Mouse (Mus musculus): Measurements from ENCODE around the gene Ctbp2. TPM values are rescaled to one million over a fixed set of nuclear protein-coding genes. Genes with fewer than 3 reads are reported as not detected.

Gene Ctbp2
- total RNA-seq, 1 experiment: 241 TPM

DNA sequence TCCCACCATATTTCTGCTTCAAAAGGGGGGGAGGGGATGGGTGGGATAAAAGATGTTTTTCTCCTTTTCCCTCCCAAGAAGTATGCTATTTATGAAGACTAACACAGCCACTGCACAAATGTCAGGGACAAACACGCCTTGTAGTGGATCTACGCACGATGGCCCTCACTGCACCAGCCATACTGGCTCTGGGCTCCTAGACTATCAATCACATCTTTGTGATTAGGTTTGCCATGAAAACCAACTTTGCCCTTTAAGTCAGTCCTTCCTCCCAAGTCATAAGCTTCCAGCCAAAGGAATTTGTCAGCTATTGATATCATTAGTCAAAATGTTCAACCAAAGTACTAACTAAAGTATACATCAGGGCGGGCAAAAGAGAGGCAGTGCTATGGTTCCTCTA, 96.2 kb downstream of the Ctbp2 start:
- Histone ChIP-seq H3K4me1 (ENCODE audit: control insufficient read depth in 2 of 2, insufficient read depth in 2 of 2, low read length in 2 of 2, poor library complexity in 1 of 2) (peaks cover 3 to 28% of the 10 kb centered on the region in 2 experiments), H3K27ac (ENCODE audit: insufficient read depth, low read depth, low read length, poor library complexity, severe bottlenecking) (no peak overlapping the region), H3K9me3 (ENCODE audit: control insufficient read depth, insufficient read depth, low read depth, low read length) (no peaks in the 10 kb centered on the region), H3K36me3 (ENCODE audit: control insufficient read depth, insufficient read depth, low read length, poor library complexity, severe bottlenecking) (peaks cover 31% of the 10 kb centered on the region), H3K4me3 (ENCODE audit: insufficient read depth in 1 of 2, low read depth in 1 of 2, low read length in 2 of 2, poor library complexity in 1 of 2, severe bottlenecking in 1 of 2) (no peak overlapping the region), H3K9ac (ENCODE audit: insufficient read depth, low read depth, low read length, poor library complexity, severe bottlenecking) (no peak overlapping the region)
- DNase-seq (ENCODE audit: low read depth, low spot score): no peak
- in situ Hi-C loops (cut with MboI; ENCODE audit: low sequenced_read_pairs in 2 of 2, unreplicated experiment in 2 of 2): no loop called here
- no peak for TF ChIP-seq HCFC1 (IDR thresholded peaks at IDR 0.05; ENCODE audit: borderline replicate concordance, insufficient read depth, low read length)
- TF ChIP-seq ZNF384 (IDR thresholded peaks at IDR 0.05; ENCODE audit: low read depth, low read length): no peak
- no peak for TF ChIP-seq CHD2 (IDR thresholded peaks at IDR 0.05; ENCODE audit: low read depth, low read length)
- TF ChIP-seq MAFK (IDR thresholded peaks at IDR 0.05; ENCODE audit: insufficient read depth, low read depth, low read length): no peak
- no peak for TF ChIP-seq ZC3H11A (IDR thresholded peaks at IDR 0.05; ENCODE audit: borderline replicate concordance, low read depth, low read length)

DNA sequence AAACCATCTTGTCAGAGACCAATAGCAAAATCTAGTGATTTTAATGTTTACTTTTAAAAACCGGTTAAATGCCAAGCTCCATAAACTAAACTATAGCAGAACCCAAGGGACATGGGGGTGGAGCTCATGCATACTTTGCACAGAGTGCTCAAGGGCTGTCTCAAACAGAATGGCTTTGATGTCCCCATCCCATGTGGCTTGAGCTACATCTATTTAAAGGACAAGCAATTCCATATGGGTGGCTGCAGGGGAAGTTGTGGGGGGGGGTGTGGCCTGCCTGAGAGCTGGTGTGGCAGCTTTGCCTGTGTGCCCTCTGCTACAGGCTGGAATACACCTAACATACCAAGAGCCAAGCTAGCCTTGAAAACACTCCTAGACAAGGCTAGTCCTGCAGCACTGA, 99.5 kb downstream of the Ctbp2 start:
- H3K9me3 ChIP-seq (ENCODE audit: control insufficient read depth, insufficient read depth, low read depth, low read length): no peaks in the 10 kb centered on the region
- no peak overlapping the region for H3K9ac ChIP-seq (ENCODE audit: insufficient read depth, low read depth, low read length, poor library complexity, severe bottlenecking)
- TF ChIP-seq ZC3H11A (IDR thresholded peaks at IDR 0.05; ENCODE audit: borderline replicate concordance, low read depth, low read length) (no peak), ZNF384 (IDR thresholded peaks at IDR 0.05; ENCODE audit: low read depth, low read length) (no peak), MAFK (IDR thresholded peaks at IDR 0.05; ENCODE audit: insufficient read depth, low read depth, low read length) (no peak), HCFC1 (IDR thresholded peaks at IDR 0.05; ENCODE audit: borderline replicate concordance, insufficient read depth, low read length) (no peak)
- peaks cover 36% of the 10 kb centered on the region for H3K36me3 ChIP-seq (ENCODE audit: control insufficient read depth, insufficient read depth, low read length, poor library complexity, severe bottlenecking)
- H3K27ac ChIP-seq (ENCODE audit: insufficient read depth, low read depth, low read length, poor library complexity, severe bottlenecking): no peak overlapping the region
- in situ Hi-C loops (cut with MboI; ENCODE audit: low sequenced_read_pairs in 2 of 2, unreplicated experiment in 2 of 2): no loop called here
- no peak overlapping the region for H3K4me3 ChIP-seq (ENCODE audit: insufficient read depth in 1 of 2, low read depth in 1 of 2, low read length in 2 of 2, poor library complexity in 1 of 2, severe bottlenecking in 1 of 2)
- no peak for DNase-seq (ENCODE audit: low read depth, low spot score)
- H3K4me1 ChIP-seq (ENCODE audit: control insufficient read depth in 2 of 2, insufficient read depth in 2 of 2, low read length in 2 of 2, poor library complexity in 1 of 2): peaks cover 4 to 36% of the 10 kb centered on the region in 2 experiments

DNA sequence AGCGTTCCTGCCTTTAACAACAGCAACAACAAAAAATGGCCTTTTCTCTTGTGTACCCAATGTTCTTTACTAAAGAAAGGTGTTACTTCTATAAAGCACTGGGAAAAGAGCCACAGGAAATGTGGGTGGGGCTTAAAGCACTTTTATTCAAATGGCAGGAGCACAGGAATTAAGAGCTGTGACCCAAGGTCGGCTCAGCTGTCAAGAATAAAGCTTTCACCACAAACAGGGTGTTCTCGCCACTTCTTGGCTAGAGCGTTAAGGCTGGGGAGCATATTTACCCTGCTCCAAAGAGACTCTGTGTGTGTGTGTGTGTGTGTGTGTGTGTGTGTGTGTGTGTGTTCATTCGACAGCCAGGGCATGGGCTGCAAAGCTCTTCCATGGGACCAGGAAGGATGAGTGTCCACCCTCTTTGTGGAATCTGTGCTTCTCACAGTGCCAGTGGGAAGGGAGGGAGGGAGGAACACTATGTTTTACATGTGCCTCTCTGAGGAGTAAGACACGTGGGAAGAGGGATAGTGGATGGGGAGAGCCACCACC, 104.6 kb downstream of the Ctbp2 start:
- no peak overlapping the region for H3K9ac ChIP-seq (ENCODE audit: insufficient read depth, low read depth, low read length, poor library complexity, severe bottlenecking)
- in situ Hi-C loops (cut with MboI; ENCODE audit: low sequenced_read_pairs in 2 of 2, unreplicated experiment in 2 of 2): no loop called here
- peaks cover 5 to 36% of the 10 kb centered on the region in 2 experiments for H3K4me1 ChIP-seq (ENCODE audit: control insufficient read depth in 2 of 2, insufficient read depth in 2 of 2, low read length in 2 of 2, poor library complexity in 1 of 2)
- no peak overlapping the region for H3K4me3 ChIP-seq (ENCODE audit: insufficient read depth in 1 of 2, low read depth in 1 of 2, low read length in 2 of 2, poor library complexity in 1 of 2, severe bottlenecking in 1 of 2)
- H3K27ac ChIP-seq (ENCODE audit: insufficient read depth, low read depth, low read length, poor library complexity, severe bottlenecking): no peak overlapping the region
- peaks cover 47% of the 10 kb centered on the region for H3K36me3 ChIP-seq (ENCODE audit: control insufficient read depth, insufficient read depth, low read length, poor library complexity, severe bottlenecking)
- H3K9me3 ChIP-seq (ENCODE audit: control insufficient read depth, insufficient read depth, low read depth, low read length): no peaks in the 10 kb centered on the region
- no peak for TF ChIP-seq MAFK (IDR thresholded peaks at IDR 0.05; ENCODE audit: insufficient read depth, low read depth, low read length)
- TF ChIP-seq HCFC1 (IDR thresholded peaks at IDR 0.05; ENCODE audit: borderline replicate concordance, insufficient read depth, low read length): no peak
- no peak for TF ChIP-seq ZNF384 (IDR thresholded peaks at IDR 0.05; ENCODE audit: low read depth, low read length)
- TF ChIP-seq CHD2 (IDR thresholded peaks at IDR 0.05; ENCODE audit: low read depth, low read length): no peak
- TF ChIP-seq ZC3H11A (IDR thresholded peaks at IDR 0.05; ENCODE audit: borderline replicate concordance, low read depth, low read length): no peak
- DNase-seq (ENCODE audit: low read depth, low spot score): no peak

DNA sequence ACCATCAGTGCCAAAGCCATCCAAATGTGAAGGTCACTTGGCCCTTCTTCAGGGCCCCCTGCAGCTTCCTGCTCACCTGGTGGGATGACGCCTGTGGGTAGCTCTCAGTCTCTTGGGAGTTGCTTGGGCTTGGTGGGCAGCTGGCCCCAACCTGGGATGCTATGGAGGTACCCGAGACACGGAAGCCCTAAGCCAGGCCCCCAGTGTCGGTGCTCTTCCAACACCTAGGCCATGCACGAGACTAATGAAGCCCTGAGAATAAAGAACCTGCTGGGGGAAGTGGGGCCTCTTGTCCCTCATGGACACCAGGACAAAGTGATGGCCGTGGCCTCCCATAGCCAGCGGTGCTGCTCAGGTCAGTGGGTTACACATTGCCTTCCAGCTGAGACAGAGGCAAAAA, 105.2 kb downstream of the Ctbp2 start:
- no peak for DNase-seq (ENCODE audit: low read depth, low spot score)
- Histone ChIP-seq H3K36me3 (ENCODE audit: control insufficient read depth, insufficient read depth, low read length, poor library complexity, severe bottlenecking) (peaks cover 53% of the 10 kb centered on the region), H3K9ac (ENCODE audit: insufficient read depth, low read depth, low read length, poor library complexity, severe bottlenecking) (no peak overlapping the region), H3K4me1 (ENCODE audit: control insufficient read depth in 2 of 2, insufficient read depth in 2 of 2, low read length in 2 of 2, poor library complexity in 1 of 2) (peaks cover 5 to 40% of the 10 kb centered on the region in 2 experiments), H3K4me3 (ENCODE audit: insufficient read depth in 1 of 2, low read depth in 1 of 2, low read length in 2 of 2, poor library complexity in 1 of 2, severe bottlenecking in 1 of 2) (no peak overlapping the region), H3K27ac (ENCODE audit: insufficient read depth, low read depth, low read length, poor library complexity, severe bottlenecking) (no peak overlapping the region), H3K9me3 (ENCODE audit: control insufficient read depth, insufficient read depth, low read depth, low read length) (no peaks in the 10 kb centered on the region)
- in situ Hi-C loops (cut with MboI; ENCODE audit: low sequenced_read_pairs in 2 of 2, unreplicated experiment in 2 of 2): no loop called here
- no peak for TF ChIP-seq MAFK (IDR thresholded peaks at IDR 0.05; ENCODE audit: insufficient read depth, low read depth, low read length)
- no peak for TF ChIP-seq HCFC1 (IDR thresholded peaks at IDR 0.05; ENCODE audit: borderline replicate concordance, insufficient read depth, low read length)
- TF ChIP-seq ZNF384 (IDR thresholded peaks at IDR 0.05; ENCODE audit: low read depth, low read length): no peak
- no peak for TF ChIP-seq ZC3H11A (IDR thresholded peaks at IDR 0.05; ENCODE audit: borderline replicate concordance, low read depth, low read length)
- TF ChIP-seq CHD2 (IDR thresholded peaks at IDR 0.05; ENCODE audit: low read depth, low read length): no peak
